In genomic region chr14:27921656-27922373, GRCm38 (mm10) we compare ENCODE assay signal across 25 mouse cellular contexts.
DNase-seq lines count a peak whose midpoint lies in the region; ATAC-seq and TF ChIP-seq lines count a peak whose summit lies in the region.
"Had no signal": no experiment of that assay in that cellular context is flagged by ENCODE, and none has a peak within 500 bp of the region (broad histone marks: within the 10 kb centered on the region; RNA-seq: fewer than 3 reads in every experiment).

No protein-coding gene starts in this region.

- TF ChIP-seq EP300 in lung, postnatal 0 days (IDR thresholded peaks at IDR 0.05): no peak

- WGBS in embryonic facial prominence, embryonic 15.5 days: 77% methylated on average over 5 of the region's 5 CpGs
- WGBS in embryonic facial prominence, embryonic 10.5 days: 75% methylated on average over 5 of the region's 5 CpGs
- WGBS in limb, embryonic 15.5 days: 78% methylated on average over 5 of the region's 5 CpGs
- WGBS in limb, embryonic 10.5 days: 81% methylated on average over 5 of the region's 5 CpGs
- WGBS in lung, embryonic 15.5 days: 43% methylated on average over 5 of the region's 5 CpGs
- WGBS in lung, postnatal 0 days: 52% methylated on average over 5 of the region's 5 CpGs

- peak overlapping the region; percentile 36 for H3K27ac ChIP-seq in embryonic facial prominence, embryonic 15.5 days (replicated peaks)
- H3K27ac ChIP-seq in embryonic facial prominence, embryonic 10.5 days (replicated peaks): no peak overlapping the region
- 0 out of 2 replicates have a peak overlapping the region, but pooled peaks have one; percentile 17 for H3K27ac ChIP-seq in limb, embryonic 15.5 days
- H3K27ac ChIP-seq in limb, embryonic 10.5 days: no peak overlapping the region
- H3K27ac ChIP-seq in lung, embryonic 15.5 days: no peak overlapping the region
- no peak overlapping the region for H3K27ac ChIP-seq in lung, postnatal 0 days (ENCODE audit: low read length)
- H3K27ac ChIP-seq: forebrain, embryonic 13.5 days; forebrain, embryonic 15.5 days had no signal

- 0 out of 2 replicates have a peak, but pooled peaks cover 5% of the 10 kb centered on the region for H3K4me1 ChIP-seq in embryonic facial prominence, embryonic 15.5 days
- no peaks in the 10 kb centered on the region; the same call in 1 of the 2 replicates for H3K4me1 ChIP-seq in embryonic facial prominence, embryonic 10.5 days
- H3K4me1 ChIP-seq in limb, embryonic 15.5 days: peaks cover 2% of the 10 kb centered on the region; the same call in 1 of the 2 replicates
- peaks cover 18% of the 10 kb centered on the region for H3K4me1 ChIP-seq in limb, embryonic 10.5 days
- H3K4me1 ChIP-seq in lung, embryonic 15.5 days: no peaks in the 10 kb centered on the region
- H3K4me1 ChIP-seq in lung, postnatal 0 days (ENCODE audit: insufficient read depth, low read depth, low read length): no peaks in the 10 kb centered on the region
- H3K4me1 ChIP-seq: forebrain, embryonic 13.5 days; forebrain, embryonic 15.5 days had no signal

- no peaks in the 10 kb centered on the region; the same call in 1 of the 2 replicates for H3K9me3 ChIP-seq in embryonic facial prominence, embryonic 15.5 days (replicated peaks)
- no peaks in the 10 kb centered on the region for H3K9me3 ChIP-seq in embryonic facial prominence, embryonic 10.5 days
- no peaks in the 10 kb centered on the region for H3K9me3 ChIP-seq in limb, embryonic 15.5 days
- no peaks in the 10 kb centered on the region for H3K9me3 ChIP-seq in limb, embryonic 10.5 days (replicated peaks)
- H3K9me3 ChIP-seq in lung, embryonic 15.5 days: no peaks in the 10 kb centered on the region
- no peaks in the 10 kb centered on the region for H3K9me3 ChIP-seq in lung, postnatal 0 days (ENCODE audit: low read length)
- H3K9me3 ChIP-seq: embryonic facial prominence, embryonic 13.5 days; forebrain, embryonic 13.5 days; forebrain, embryonic 15.5 days had no signal

- H3K36me3 ChIP-seq in embryonic facial prominence, embryonic 15.5 days: no peaks in the 10 kb centered on the region
- H3K36me3 ChIP-seq in embryonic facial prominence, embryonic 10.5 days (replicated peaks): no peaks in the 10 kb centered on the region
- H3K36me3 ChIP-seq in limb, embryonic 15.5 days: no peaks in the 10 kb centered on the region
- no peaks in the 10 kb centered on the region for H3K36me3 ChIP-seq in limb, embryonic 10.5 days
- no peaks in the 10 kb centered on the region for H3K36me3 ChIP-seq in lung, embryonic 15.5 days
- H3K36me3 ChIP-seq in lung, postnatal 0 days (ENCODE audit: insufficient read depth, low read length): no peaks in the 10 kb centered on the region
- H3K36me3 ChIP-seq: G1E had no signal

- H3K27me3 ChIP-seq in embryonic facial prominence, embryonic 15.5 days: no peaks in the 10 kb centered on the region
- no peaks in the 10 kb centered on the region for H3K27me3 ChIP-seq in embryonic facial prominence, embryonic 10.5 days (replicated peaks; ENCODE audit: low read depth, poor library complexity, severe bottlenecking)
- H3K27me3 ChIP-seq in limb, embryonic 15.5 days: no peaks in the 10 kb centered on the region
- no peaks in the 10 kb centered on the region for H3K27me3 ChIP-seq in limb, embryonic 10.5 days (ENCODE audit: low read depth, poor library complexity, severe bottlenecking)
- no peaks in the 10 kb centered on the region for H3K27me3 ChIP-seq in lung, embryonic 15.5 days
- H3K27me3 ChIP-seq in lung, postnatal 0 days (replicated peaks; ENCODE audit: insufficient read depth, low read length): no peaks in the 10 kb centered on the region
- H3K27me3 ChIP-seq: CH12.LX; embryonic facial prominence, embryonic 13.5 days; forebrain, embryonic 13.5 days; forebrain, embryonic 15.5 days; Patski had no signal

- no peak overlapping the region for H3K9ac ChIP-seq in embryonic facial prominence, embryonic 15.5 days
- no peak overlapping the region for H3K9ac ChIP-seq in limb, embryonic 15.5 days
- no peak overlapping the region for H3K9ac ChIP-seq in lung, embryonic 15.5 days
- H3K9ac ChIP-seq in lung, postnatal 0 days (replicated peaks; ENCODE audit: low read depth): no peak overlapping the region
- H3K9ac ChIP-seq: embryonic facial prominence, embryonic 13.5 days; forebrain, embryonic 13.5 days; forebrain, embryonic 15.5 days had no signal

- no peak overlapping the region for H3K4me2 ChIP-seq in embryonic facial prominence, embryonic 15.5 days (replicated peaks)
- H3K4me2 ChIP-seq in limb, embryonic 15.5 days: no peak overlapping the region
- no peak overlapping the region for H3K4me2 ChIP-seq in lung, embryonic 15.5 days
- no peak overlapping the region for H3K4me2 ChIP-seq in lung, postnatal 0 days (replicated peaks; ENCODE audit: low read depth, low read length)
- H3K4me2 ChIP-seq: embryonic facial prominence, embryonic 13.5 days; forebrain, embryonic 13.5 days; forebrain, embryonic 15.5 days had no signal

- no peak overlapping the region for H3K4me3 ChIP-seq in embryonic facial prominence, embryonic 15.5 days (replicated peaks)
- no peak overlapping the region for H3K4me3 ChIP-seq in embryonic facial prominence, embryonic 10.5 days
- no peak overlapping the region for H3K4me3 ChIP-seq in limb, embryonic 15.5 days
- H3K4me3 ChIP-seq in limb, embryonic 10.5 days: no peak overlapping the region
- no peak overlapping the region for H3K4me3 ChIP-seq in lung, embryonic 15.5 days
- no peak overlapping the region for H3K4me3 ChIP-seq in lung, postnatal 0 days (ENCODE audit: low read depth, low read length)
- H3K4me3 ChIP-seq: embryonic facial prominence, embryonic 13.5 days; forebrain, embryonic 13.5 days; forebrain, embryonic 15.5 days had no signal

- no peak for ATAC-seq in embryonic facial prominence, embryonic 15.5 days (ENCODE audit: insufficient number of reproducible peaks, low FRiP score, low TSS enrichment, low read depth)
- ATAC-seq in limb, embryonic 15.5 days (ENCODE audit: insufficient number of reproducible peaks, low FRiP score, low TSS enrichment, low read depth): no peak
- ATAC-seq in lung, embryonic 15.5 days (ENCODE audit: borderline replicate concordance, extremely low read depth, low FRiP score, low TSS enrichment): peak; percentile 52; the same call in 1 of the 2 replicates
- no peak for ATAC-seq in lung, postnatal 0 days
- ATAC-seq: activated CD4-positive, CD25-positive, alpha-beta regulatory T cell, adult 4 months; CD4-positive, CD25-positive, alpha-beta regulatory T cell, adult 4 months; forebrain, embryonic 13.5 days; forebrain, embryonic 15.5 days; Patski had no signal

- no peak for DNase-seq in embryonic facial prominence, embryonic 10.5 days (ENCODE audit: low spot score)
- no peak for DNase-seq in limb, embryonic 10.5 days (ENCODE audit: low spot score)
- no peak for DNase-seq in lung, adult 18-20 months
- peak; percentile 6 for DNase-seq in lung, postnatal 0 days (ENCODE audit: low spot score)
- no peak for DNase-seq in lung, postnatal 14 days
- DNase-seq: adrenal gland, adult 8-10 months; adrenal gland, postnatal 14 days; adrenal gland, postnatal 36 days; B cell, adult 2 months; cerebellum, adult 11-12 months; cerebellum, adult 2 months; cerebellum, adult 9-10 months; cerebellum, postnatal 10 days; cerebellum, postnatal 25 days had no signal

- TF ChIP-seq CTCF in lung, postnatal 0 days (IDR thresholded peaks at IDR 0.05): no peak

Comparison
In these comparisons a context has a peak if more than half of its experiments do, and no peak if none do; other contexts are left out.
1. H3K27ac ChIP-seq: peak in embryonic facial prominence, embryonic 15.5 days (single experiment) and limb, embryonic 15.5 days (single experiment); none in embryonic facial prominence, embryonic 10.5 days (single experiment), limb, embryonic 10.5 days (single experiment), lung, embryonic 15.5 days (single experiment) and lung, postnatal 0 days (single experiment).